Mouse (Mus musculus): Measurements from ENCODE around the gene Zfp641.

Zfp641 gene

GRCm38 (mm10) chr15:98295628-98296551 is at the start of gene Zfp641:
Gene Zfp641, minus strand, starts transcription at chr15:98296161.
- DNase-seq (ENCODE audit: extremely low spot score, low spot score) = peak; percentile 42

DNA sequence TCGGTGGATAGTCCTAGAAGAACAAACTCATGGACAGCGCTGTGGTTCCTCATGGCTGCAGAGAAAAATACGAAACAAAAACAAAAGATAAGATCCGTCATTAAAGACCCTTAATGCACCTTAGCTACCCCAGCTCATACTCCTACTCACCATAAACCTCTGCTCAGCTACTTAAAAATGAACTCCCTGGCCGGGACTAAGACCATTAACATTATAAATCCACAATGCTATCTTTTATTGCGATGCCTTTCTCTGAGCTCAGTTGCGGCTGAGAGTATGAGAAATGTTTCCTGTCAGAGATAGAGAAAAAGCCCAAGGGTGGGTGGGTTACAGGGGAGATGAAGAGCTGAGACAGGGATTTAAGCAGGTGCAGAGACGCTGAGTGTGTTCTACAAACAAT is 44.9 kb upstream of the Zfp641 start, which contains the start of gene Olfr284:
Gene Olfr284, minus strand, starts transcription at position 101 of the 400 bp plus-strand sequence.
- no peak for DNase-seq (ENCODE audit: extremely low spot score, low spot score)

- no peak for DNase-seq (ENCODE audit: extremely low spot score, low spot score)
Observed at GRCm38 (mm10) chr15:98317177-98317724, 21.3 kb upstream of the Zfp641 start, which contains the start of gene Olfr285. Gene Olfr285, minus strand, starts transcription at chr15:98317353.

DNA sequence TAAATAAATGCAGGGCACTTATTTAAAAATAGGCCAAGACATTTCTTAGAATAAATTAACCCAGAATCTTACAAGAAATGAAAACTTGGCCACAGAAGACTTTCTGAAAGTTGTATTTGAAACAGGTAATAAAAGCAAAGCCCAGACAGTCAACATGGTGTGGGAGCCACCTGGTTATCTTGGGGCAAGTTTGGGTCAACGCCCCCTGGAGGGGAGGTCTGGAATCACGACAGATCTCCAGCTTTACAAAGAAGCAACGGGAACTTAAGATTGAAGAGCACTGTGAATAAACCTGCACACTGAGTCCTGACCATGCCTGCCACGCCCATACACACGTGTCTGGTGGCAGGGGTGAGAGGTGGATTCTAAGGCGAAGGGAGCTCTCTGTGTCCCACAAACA is 19.7 kb upstream of the Zfp641 start:
- DNase-seq (ENCODE audit: extremely low spot score, low spot score) = no peak

GRCm38 (mm10) chr15:98293651-98294050 is 2.3 kb downstream of the Zfp641 start:
- no peak for DNase-seq (ENCODE audit: extremely low spot score, low spot score)

GRCm38 (mm10) chr15:98288566-98288965 is 7.4 kb downstream of the Zfp641 start:
- DNase-seq (ENCODE audit: extremely low spot score, low spot score) = no peak

DNA sequence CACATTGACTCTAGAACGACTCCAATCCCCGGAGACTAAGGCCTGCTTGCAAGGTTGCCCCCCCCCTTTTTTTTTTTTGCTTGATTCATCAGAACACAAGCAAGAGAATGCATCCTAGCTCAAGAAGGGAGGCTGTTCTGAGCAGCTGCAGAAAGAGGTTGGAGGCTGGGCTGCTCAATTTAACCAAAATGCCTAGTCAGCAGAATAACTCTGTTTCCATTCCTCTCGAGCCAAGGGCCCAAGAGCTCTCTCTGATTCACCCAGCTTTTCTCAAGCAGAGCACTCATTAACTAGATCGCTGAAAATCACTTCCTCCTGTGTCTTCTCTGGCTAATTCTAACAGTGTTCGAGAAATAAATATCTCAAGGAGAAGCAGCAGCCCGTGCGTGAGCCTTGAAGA is 9.5 kb downstream of the Zfp641 start:
- no peak for DNase-seq (ENCODE audit: extremely low spot score, low spot score)

DNA sequence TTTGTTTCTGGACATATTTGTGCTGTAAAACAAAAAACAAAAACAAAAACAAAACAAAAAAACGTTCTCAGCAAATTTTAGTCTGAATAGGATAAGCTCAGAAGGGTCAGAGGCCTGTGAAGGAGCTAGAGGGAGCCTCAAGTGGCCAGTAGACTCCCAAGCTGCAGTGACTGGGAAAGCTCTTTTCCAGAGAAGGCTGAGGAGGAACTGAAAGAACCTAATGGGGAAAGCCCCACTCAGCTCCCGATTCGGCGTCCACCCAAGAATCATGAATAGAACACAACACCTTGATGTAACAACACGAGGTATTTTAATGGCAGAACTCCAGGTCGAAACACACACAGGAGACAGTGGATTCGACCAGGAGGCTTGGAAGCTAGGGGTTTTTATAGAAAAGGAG is 38.2 kb downstream of the Zfp641 start:
- no peak for DNase-seq (ENCODE audit: extremely low spot score, low spot score)

DNA sequence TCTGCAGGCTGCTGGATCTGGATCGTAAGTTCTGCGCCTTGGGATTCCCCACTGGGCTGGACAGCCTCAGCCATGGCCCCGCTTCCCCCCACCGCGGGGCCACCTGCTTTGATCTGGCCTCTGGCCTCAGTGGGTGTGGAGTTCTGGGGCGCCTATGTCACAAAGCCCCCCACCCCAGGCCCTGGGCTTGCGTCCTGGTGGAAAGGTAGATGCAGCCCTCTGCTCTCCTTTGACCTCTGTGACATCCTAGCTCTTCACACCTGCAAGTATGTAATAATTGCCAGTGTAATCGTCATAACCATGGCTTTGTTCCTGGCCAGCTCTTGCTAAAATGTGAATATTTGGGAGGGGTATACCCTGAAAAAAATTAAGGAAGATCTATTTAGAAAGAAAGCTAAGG is 38.8 kb downstream of the Zfp641 start, which contains the start of gene H1fnt:
Gene H1fnt, minus strand, starts transcription at position 101 of the 400 bp plus-strand sequence.
- no peak for DNase-seq (ENCODE audit: extremely low spot score, low spot score)

- DNase-seq (ENCODE audit: extremely low spot score, low spot score) = no peak
Observed at GRCm38 (mm10) chr15:98256271-98256670, 39.7 kb downstream of the Zfp641 start.

Data from neural tube, embryonic 10.5 days (tissue).